Mouse (Mus musculus) frontal cortex, postnatal 14 days (tissue): ENCODE data around the gene Map1b.
A peak's percentile ranks its signal among the peaks of the same experiment; 100 is the strongest.

Source experiments
- DNase-seq, 2 experiments: peaks; one replicate each; pipeline ENCODE4 v3.0.0; 2022; ENCODE audit warnings: low spot score in 2 of 2

Map1b gene

DNA sequence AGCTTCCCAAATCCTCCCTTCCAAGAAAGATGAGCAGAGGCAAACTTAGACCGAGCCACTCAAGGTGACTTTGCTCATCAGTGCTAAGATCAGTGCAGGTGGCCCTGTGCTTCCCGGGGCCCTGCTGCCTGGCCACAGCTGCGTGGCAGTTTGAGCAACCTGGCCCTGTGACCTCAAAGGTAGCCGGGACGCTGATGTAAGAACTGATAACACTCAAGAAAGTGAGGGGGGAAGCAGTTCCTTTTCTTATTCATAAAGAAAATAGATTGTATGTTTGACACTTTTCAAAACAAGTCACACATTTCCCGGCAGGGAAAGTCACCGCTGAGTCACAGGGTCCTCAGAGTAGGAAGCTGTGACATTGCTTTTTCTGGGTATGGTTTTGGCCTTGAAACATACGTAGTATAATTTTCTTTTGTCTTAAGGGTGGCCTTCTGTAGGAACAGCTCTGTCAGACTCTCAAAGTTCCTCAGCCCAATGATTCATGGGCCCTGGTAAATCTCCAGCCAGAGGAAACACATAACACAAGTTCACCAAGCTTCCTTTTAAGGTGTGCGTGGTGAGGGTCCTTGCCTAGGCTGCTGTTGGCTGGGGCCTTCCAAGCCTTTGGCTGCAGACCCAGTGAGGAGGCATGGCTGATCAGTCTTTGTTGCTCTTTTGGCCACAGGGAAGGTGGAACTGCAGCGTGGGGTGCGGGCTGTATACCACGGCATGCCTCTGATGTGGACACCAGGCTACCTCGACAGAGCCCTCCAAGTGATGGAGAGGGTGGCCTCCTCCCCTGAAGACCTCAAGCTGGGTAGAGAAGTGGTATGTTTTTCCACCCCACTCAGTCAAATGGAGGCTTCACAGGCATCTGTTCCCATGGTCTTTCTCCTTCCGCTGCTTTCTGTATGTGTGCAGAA, 105.5 kb downstream of the Map1b start:
- no peak for DNase-seq

- DNase-seq, result no peak
Measured at GRCm38 (mm10) chr13:99409216-99409615, 107.1 kb downstream of the Map1b start.

- DNase-seq, result no peak
Measured at GRCm38 (mm10) chr13:99399373-99399772, 117.0 kb downstream of the Map1b start.

- DNase-seq, result no peak
Measured at GRCm38 (mm10) chr13:99398149-99398701, 118.1 kb downstream of the Map1b start.

GRCm38 (mm10) chr13:99397228-99397627, 119.1 kb downstream of the Map1b start:
- DNase-seq, result no peak

GRCm38 (mm10) chr13:99395531-99395930, 120.8 kb downstream of the Map1b start:
- no peak for DNase-seq

- no peak for DNase-seq
Measured at GRCm38 (mm10) chr13:99394694-99395093, 121.6 kb downstream of the Map1b start.

DNA sequence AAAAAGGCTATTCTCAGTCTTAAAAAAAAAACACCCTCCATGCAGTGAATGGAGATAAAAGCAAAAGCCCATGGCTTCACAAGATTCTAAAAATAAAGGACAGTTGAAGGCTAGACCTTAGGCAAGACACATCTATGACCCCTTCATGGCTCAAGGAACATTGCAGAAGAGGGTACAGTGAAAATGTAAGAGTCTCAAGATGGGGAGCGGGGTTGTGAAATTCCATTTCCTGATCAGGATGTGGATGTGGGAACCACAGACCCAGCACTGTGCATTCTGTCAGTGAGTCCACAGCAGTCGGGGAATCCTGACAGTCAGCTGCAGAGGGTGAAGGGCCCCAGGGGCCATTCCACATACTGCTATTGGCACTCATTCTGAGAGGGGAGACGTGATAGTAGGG, 123.2 kb downstream of the Map1b start:
- no peak for DNase-seq

GRCm38 (mm10) chr13:99391417-99391816, 124.9 kb downstream of the Map1b start:
- no peak for DNase-seq

- no peak for DNase-seq
Measured at GRCm38 (mm10) chr13:99387901-99388811, 128.2 kb downstream of the Map1b start.

GRCm38 (mm10) chr13:99386341-99386740, 130.0 kb downstream of the Map1b start:
- no peak for DNase-seq

DNA sequence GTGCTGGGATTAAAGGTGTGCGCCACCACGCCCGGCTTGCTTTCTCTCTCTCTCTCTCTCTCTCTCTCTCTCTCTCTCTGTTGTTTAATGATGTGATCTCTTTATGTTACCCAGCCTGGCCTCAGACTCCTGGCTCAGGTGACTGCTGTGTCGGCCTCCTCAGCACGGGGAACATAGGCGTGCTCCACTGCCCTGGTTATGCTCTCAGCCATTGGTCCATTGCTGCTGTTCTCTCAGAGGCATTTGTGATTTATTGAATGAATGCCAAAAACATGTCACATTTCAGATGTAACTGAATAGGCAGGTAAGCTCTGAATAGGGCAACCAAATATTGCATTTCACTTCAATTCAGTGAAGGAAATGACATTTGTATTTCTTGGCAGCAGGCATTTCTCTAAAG, 130.4 kb downstream of the Map1b start:
- no peak for DNase-seq

DNA sequence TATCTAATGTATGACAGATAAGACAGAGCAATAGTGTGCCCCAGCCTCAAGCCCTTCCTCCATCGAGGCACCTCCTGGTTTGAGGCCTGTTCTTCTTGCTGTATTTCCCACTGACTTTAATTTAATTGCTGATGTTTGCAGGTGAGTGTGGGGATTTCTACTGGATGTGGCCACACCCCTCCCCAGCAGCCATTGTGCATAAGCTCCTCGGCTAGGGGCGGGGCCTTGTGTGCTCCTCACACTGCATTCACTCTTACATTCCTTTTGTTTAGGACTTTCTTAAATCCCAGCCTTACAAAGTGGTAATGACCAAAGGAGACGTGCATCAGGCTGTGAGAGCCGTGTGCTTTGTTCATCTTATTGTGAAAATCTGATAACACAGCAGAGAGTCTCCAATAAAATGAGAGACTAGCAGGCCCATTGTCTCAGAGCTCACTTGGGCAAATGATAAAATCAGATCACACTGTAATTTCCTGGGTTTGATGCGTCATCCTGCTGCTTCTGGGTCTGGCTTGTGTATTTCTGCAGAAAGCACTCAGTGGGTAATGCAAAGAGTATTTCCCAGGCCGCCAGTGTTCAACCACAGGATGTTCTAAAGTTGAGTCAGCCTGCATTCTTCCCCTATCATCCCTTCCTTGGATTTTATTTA, 131.7 kb downstream of the Map1b start:
- no peak for DNase-seq

DNA sequence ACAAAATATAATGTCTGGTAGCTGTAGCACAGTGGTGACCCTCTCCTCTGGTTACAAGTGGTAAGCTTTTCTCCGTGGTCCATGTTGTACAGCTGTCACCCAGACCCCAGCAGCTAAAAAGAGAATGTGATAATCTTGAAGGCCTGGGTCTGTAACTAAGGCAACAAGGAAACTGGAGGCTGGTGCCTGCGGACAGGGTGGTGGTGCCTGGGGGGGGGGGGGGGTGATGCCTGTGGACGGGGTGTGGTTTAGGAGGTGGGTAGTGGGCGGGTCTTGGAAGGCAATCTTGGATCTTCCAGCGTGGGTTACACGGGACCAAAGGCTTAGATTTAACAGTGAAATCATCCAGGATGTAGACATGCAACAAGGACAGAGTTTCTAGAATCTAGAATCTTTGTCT, 134.0 kb downstream of the Map1b start:
- DNase-seq, result no peak

GRCm38 (mm10) chr13:99378223-99378622, 138.1 kb downstream of the Map1b start:
- no peak for DNase-seq

- no peak for DNase-seq
Measured at GRCm38 (mm10) chr13:99377055-99377454, 139.3 kb downstream of the Map1b start.

DNA sequence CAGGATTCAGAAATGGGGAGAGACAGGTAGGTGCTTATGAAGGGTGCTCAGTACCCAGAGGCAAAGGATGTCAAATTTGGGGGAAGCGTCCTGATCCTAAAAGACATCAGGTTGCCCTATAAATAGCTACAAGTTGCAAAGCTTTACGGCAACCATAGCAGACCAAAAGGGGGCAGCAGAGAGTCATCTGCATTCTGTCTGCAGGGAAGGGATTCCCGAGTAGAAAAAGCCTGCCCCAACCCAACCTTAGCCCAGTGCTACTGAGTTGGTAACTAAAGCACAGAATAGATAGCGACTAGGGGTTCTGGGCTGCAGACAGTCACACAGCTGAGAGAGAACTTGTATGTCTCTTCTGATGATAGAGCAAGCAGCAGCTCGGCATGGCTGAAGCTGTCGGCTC, 140.8 kb downstream of the Map1b start:
- DNase-seq, result peak; percentile 44 to 72

DNA sequence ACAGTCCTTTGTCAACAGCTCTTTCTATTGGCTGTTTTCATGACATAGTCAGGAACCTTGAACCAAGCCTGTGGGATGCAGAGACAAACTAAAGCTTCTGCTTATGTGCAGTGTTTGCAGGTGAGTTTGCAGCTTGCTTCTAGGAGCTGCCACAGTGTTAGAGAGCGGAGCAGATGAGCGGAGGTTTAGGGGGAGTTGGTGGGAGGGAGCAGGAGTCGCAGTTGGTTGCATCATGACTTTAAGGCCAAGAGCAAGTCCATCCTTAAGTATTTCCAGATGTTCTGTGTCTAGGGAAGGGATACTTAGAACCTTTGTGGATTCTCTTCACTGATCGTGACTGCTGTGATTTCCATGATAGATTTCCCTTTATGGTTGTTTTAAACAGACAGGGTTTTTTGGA, 142.1 kb downstream of the Map1b start:
- DNase-seq, result no peak

- DNase-seq, result no peak
Measured at GRCm38 (mm10) chr13:99373684-99374083, 142.7 kb downstream of the Map1b start.
